Mouse (Mus musculus) retina, postnatal 1 day (tissue): ENCODE results near the gene Gclc.

ENCODE experiments used
- DNase-seq: peaks from one replicate; pipeline ENCODE4 v3.0.0-alpha.2; 2012

The Gclc gene

GRCm38 (mm10) chr9:77753853-77754727 is at the start of gene Gclc:
TSS of gene Gclc (plus strand) at chr9:77754535.
- peak; percentile 94 for DNase-seq

- no peak for DNase-seq
Observed at GRCm38 (mm10) chr9:77706515-77706914, 47.8 kb upstream of the Gclc start.

GRCm38 (mm10) chr9:77707433-77708139 is 46.7 kb upstream of the Gclc start:
- peak; percentile 11 for DNase-seq

GRCm38 (mm10) chr9:77708950-77709349 is 45.4 kb upstream of the Gclc start:
- DNase-seq: no peak

GRCm38 (mm10) chr9:77711021-77711569 is 43.2 kb upstream of the Gclc start:
- DNase-seq: no peak

- no peak for DNase-seq
Observed at GRCm38 (mm10) chr9:77712816-77713215, 41.5 kb upstream of the Gclc start.

GRCm38 (mm10) chr9:77713301-77713700 is 41.0 kb upstream of the Gclc start:
- DNase-seq: no peak

- no peak for DNase-seq
Observed at GRCm38 (mm10) chr9:77715262-77715661, 39.1 kb upstream of the Gclc start.

GRCm38 (mm10) chr9:77716009-77716408 is 38.3 kb upstream of the Gclc start:
- DNase-seq: no peak

- DNase-seq: no peak
Observed at GRCm38 (mm10) chr9:77717831-77718435, 36.4 kb upstream of the Gclc start.

- no peak for DNase-seq
Observed at GRCm38 (mm10) chr9:77718816-77719411, 35.4 kb upstream of the Gclc start.

- DNase-seq: no peak
Observed at GRCm38 (mm10) chr9:77719675-77720074, 34.7 kb upstream of the Gclc start.

- DNase-seq: no peak
Observed at GRCm38 (mm10) chr9:77722381-77722780, 32.0 kb upstream of the Gclc start.

- no peak for DNase-seq
Observed at GRCm38 (mm10) chr9:77724216-77724615, 30.1 kb upstream of the Gclc start.

- no peak for DNase-seq
Observed at GRCm38 (mm10) chr9:77725448-77725847, 28.9 kb upstream of the Gclc start.

GRCm38 (mm10) chr9:77726018-77726684 is 28.2 kb upstream of the Gclc start:
- no peak for DNase-seq

- DNase-seq: no peak
Observed at GRCm38 (mm10) chr9:77727012-77727411, 27.3 kb upstream of the Gclc start.

- DNase-seq: no peak
Observed at GRCm38 (mm10) chr9:77732067-77732466, 22.3 kb upstream of the Gclc start.

GRCm38 (mm10) chr9:77737298-77738041 is 16.9 kb upstream of the Gclc start:
- DNase-seq: no peak

GRCm38 (mm10) chr9:77741452-77741851 is 12.9 kb upstream of the Gclc start:
- no peak for DNase-seq

GRCm38 (mm10) chr9:77744798-77745197 is 9.5 kb upstream of the Gclc start:
- DNase-seq: no peak

GRCm38 (mm10) chr9:77746315-77746714 is 8.0 kb upstream of the Gclc start:
- no peak for DNase-seq
